Mouse (Mus musculus): ENCODE results near the gene Nos2.

Nos2 gene

GRCm38 (mm10) chr11:78990096-78990495 is 69.5 kb downstream of the Nos2 start:
- WGBS = 93% methylated on average over 9 of the region's 9 CpGs

GRCm38 (mm10) chr11:78990875-78991543 is 70.4 kb downstream of the Nos2 start:
- WGBS = 79% methylated on average over 5 of the region's 5 CpGs

- 52% methylated on average over 6 of the region's 6 CpGs for WGBS
Observed at GRCm38 (mm10) chr11:78999118-78999517, 78.5 kb downstream of the Nos2 start.

- 91% methylated on average over 4 of the region's 4 CpGs for WGBS
Observed at GRCm38 (mm10) chr11:79001871-79002270, 81.3 kb downstream of the Nos2 start.

GRCm38 (mm10) chr11:79002551-79002951 is 82.0 kb downstream of the Nos2 start:
- WGBS = 58% methylated on average over 5 of the region's 5 CpGs

- WGBS = 79% methylated on average over 11 of the region's 11 CpGs
Observed at GRCm38 (mm10) chr11:79003053-79003768, 82.6 kb downstream of the Nos2 start.

- WGBS = 83% methylated on average over 10 of the region's 10 CpGs
Observed at GRCm38 (mm10) chr11:79003769-79004638, 83.4 kb downstream of the Nos2 start.

- WGBS = 89% methylated on average over 14 of the region's 14 CpGs
Observed at GRCm38 (mm10) chr11:79005578-79006394, 85.2 kb downstream of the Nos2 start.

GRCm38 (mm10) chr11:79006417-79006816 is 85.8 kb downstream of the Nos2 start:
- WGBS = 52% methylated on average over 5 of the region's 5 CpGs

GRCm38 (mm10) chr11:79007356-79007755 is 86.8 kb downstream of the Nos2 start:
- WGBS = 86% methylated on average over 3 of the region's 3 CpGs

GRCm38 (mm10) chr11:79008007-79008775 is 87.6 kb downstream of the Nos2 start:
- WGBS = 89% methylated on average over 6 of the region's 6 CpGs

- WGBS = 78% methylated on average over 7 of the region's 7 CpGs
Observed at GRCm38 (mm10) chr11:79008891-79009290, 88.3 kb downstream of the Nos2 start.
